Mouse (Mus musculus): ENCODE results near the gene Gm5624.
"Not testable (repeated sequence)": the region's sequence is repeated elsewhere in the genome, so short reads cannot be mapped to it uniquely, and the experiment has no call there.

The Gm5624 gene

GRCm38 (mm10) chr14:44627737-44628136 is at the start of gene Gm5624:
Gene Gm5624, minus strand, starts transcription at chr14:44627938.
- not testable (repeated sequence) for DNase-seq (ENCODE audit: extremely low read depth, insufficient read length, low spot score)

- DNase-seq (ENCODE audit: extremely low read depth, insufficient read length, low spot score): not testable (repeated sequence)
Observed at GRCm38 (mm10) chr14:44591765-44592164, 36.0 kb downstream of the Gm5624 start.

DNA sequence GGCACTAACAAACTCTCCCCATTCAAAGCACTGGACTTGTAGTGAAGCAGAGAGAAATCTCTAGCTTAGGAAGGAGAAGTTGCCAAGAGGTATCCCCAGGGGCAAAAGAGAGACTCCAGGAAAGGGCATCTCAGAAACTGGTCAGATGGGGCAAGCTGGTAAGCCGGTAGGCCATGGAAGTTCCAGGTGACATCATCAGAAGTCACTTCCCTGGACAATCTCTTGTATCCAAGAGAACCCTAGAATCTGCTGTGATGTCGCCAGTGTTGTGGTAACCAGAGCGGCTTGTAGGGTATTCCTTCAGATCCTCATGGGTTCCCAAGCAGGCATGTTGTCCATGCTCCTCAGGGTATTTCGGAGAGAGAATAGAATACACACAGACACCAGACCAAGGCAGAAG is 44.9 kb downstream of the Gm5624 start, which contains the start of gene Gm8247:
TSS of gene Gm8247 (plus strand) at position 301 of the 400 bp plus-strand sequence.
- DNase-seq (ENCODE audit: extremely low read depth, insufficient read length, low spot score): not testable (repeated sequence)

DNA sequence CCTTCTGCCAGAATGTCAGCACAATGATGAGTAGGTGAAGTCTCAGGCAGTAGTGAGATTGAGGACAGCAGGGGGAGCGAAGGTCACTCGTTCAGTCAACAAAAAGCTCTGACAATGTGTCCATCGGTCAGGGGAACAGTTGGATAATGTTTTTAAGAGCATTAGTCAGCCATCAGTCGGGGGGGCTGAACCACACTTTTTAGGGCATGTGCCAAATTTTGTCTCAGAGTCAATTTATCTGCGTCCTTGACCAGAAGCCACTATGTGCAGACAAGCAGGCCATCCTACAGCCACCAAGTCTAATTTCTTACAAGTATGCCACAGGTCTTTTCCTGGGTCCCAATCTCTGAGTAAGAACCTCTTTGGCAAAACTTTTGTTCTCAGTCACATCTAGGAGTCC is 79.8 kb downstream of the Gm5624 start:
- not testable (repeated sequence) for DNase-seq (ENCODE audit: extremely low read depth, insufficient read length, low spot score)

DNA sequence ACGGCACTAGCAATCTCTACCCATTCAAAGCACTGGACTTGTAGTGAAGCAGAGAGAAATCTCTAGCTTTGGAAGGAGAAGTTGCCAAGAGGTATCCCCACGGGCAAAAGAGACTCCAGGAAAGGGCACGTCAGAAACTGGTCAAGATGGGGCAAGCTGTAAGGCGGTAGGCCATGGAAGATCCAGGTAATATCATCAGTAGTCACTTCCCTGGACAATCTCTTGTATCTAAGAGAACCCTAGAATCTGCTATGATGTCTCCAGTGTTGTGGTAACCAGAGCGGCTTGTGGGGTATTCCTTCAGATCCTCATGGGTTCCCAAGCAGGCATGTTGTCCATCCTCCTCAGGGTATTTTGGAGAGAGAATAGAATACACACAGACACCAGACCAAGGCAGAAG is 109.8 kb downstream of the Gm5624 start, which contains the start of gene Gm17093:
TSS of gene Gm17093 (plus strand) at position 301 of the 400 bp plus-strand sequence.
- not testable (repeated sequence) for DNase-seq (ENCODE audit: extremely low read depth, insufficient read length, low spot score)
